Mouse (Mus musculus) brain, embryonic 18.5 days (tissue): Measurements from ENCODE around the gene Tgfb1.

Source experiments
- DNase-seq: peaks from one replicate; pipeline ENCODE4 v3.0.0-alpha.2; 2012; ENCODE audit warnings: low read depth, low spot score

Tgfb1 gene

DNA sequence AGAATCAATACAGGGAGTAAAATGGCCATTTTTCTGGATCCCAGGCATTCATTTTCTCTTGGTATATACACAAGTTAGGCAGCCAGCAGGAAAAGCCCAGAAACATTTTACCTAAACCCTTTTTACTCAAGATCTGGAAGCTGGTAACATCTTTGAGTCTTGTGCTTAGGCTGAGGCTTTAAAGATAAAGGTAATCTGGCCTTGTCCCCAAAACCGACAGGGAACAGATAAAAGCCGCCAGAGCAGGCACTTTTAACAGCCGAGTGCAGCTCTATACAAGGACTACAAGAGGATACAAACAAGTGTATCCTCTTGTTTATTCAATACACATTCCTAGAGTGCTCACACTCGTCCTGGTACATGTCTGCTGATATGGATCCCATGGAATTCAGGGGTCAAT is 48.2 kb downstream of the Tgfb1 start:
- DNase-seq = no peak

DNA sequence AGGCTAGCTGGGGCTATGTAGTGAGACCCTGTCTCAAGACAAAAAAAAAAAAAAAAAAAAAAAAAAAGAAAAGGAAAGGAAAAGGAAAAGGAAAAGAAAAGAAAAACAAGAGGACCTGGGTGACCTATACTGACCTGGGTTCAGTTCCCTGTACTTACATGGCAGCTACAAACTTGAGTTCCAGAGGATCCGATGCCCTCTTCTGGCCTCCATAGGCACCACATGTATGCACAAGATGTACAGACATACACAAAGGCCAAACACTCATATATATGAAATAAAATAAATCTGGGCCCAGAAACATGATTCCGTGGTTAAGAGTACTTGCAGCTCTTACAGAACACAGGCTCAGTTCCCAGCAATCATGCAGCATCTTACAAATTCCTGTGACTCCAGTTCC is 50.1 kb downstream of the Tgfb1 start:
- no peak for DNase-seq

GRCm38 (mm10) chr7:25738277-25738676 is 51.5 kb downstream of the Tgfb1 start:
- DNase-seq = no peak

- DNase-seq = no peak
Measured at GRCm38 (mm10) chr7:25746844-25747243, 60.0 kb downstream of the Tgfb1 start.

DNA sequence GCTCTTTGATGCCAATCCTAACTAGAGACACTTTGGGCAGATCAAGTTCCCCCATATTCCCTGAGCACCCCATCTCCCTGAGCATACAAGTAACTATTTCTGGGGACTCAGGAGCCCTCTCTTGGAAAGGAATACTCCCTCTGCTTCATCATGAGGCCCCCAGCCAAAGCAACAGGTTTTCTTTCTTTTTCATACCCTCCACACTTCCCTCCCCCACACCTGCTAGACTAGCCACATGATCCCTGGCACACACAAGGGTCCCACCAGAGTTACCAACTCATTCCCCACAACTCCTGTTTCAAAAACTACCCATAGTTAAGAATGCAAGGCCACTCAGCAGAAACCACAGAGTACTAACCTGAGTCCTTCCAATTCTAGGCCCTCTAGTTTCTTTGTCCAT is 66.3 kb downstream of the Tgfb1 start:
- DNase-seq = no peak

GRCm38 (mm10) chr7:25753643-25754438 is 67.0 kb downstream of the Tgfb1 start:
- no peak for DNase-seq

DNA sequence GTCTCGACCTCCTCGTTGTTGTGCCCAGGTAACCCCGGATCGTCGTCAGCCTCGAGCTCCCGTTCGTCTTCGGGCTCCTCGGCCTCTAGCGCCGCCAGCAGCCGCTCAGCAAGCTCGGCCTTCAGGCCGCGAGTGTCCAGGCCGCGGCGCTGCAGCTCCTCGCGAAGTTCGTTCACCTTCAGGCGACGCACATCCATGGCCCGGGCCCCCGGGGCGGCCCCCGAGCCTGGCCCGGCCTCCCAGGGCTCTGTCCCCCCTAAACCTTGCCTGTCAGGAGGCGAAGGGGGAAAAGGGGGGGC is 67.6 kb downstream of the Tgfb1 start:
- no peak for DNase-seq
